Mouse (Mus musculus) C2C12 (cell line): Measurements from ENCODE around the gene Ciz1. TPM values are rescaled to one million over a fixed set of nuclear protein-coding genes. Genes with fewer than 3 reads are reported as not detected.

Source experiments
- H3K27me3 ChIP-seq: one replicate; pipeline ENCODE4 v1.6.1; 2011; ENCODE audit not compliant: control insufficient read depth, insufficient read depth, insufficient read length
- H3K36me3 ChIP-seq: one replicate; pipeline ENCODE4 v1.6.1; 2011; ENCODE audit not compliant: control insufficient read depth, insufficient read depth
- H3K4me3 ChIP-seq: one replicate; pipeline ENCODE4 v1.5.1; 2011; ENCODE audit warnings: mild to moderate bottlenecking, control low read depth; ENCODE audit not compliant: poor library complexity, insufficient read depth, severe bottlenecking
- H3K79me2 ChIP-seq: one replicate; pipeline ENCODE4 v1.6.1; 2011; ENCODE audit not compliant: control insufficient read depth, insufficient read depth
- H3K79me3 ChIP-seq: one replicate; pipeline ENCODE4 v1.6.1; 2011; ENCODE audit warnings: low read depth, control low read depth
- H3ac ChIP-seq: one replicate; pipeline ENCODE3; 2011; ENCODE audit warnings: low read depth; ENCODE audit not compliant: control insufficient read depth, insufficient read length
- CEBPB ChIP-seq: IDR thresholded peaks from one replicate; pipeline ENCODE4 v1.6.1; 2011; ENCODE audit warnings: low read depth, mild to moderate bottlenecking, control low read depth, moderate library complexity
- CTCF ChIP-seq: IDR thresholded peaks from one replicate; pipeline ENCODE4 v1.5.1; 2011; ENCODE audit not compliant: control insufficient read depth, insufficient read depth, insufficient read length
- FOSL1 ChIP-seq: IDR thresholded peaks from one replicate; pipeline ENCODE4 v1.8.0; 2011; ENCODE audit warnings: mild to moderate bottlenecking, low read length; ENCODE audit not compliant: poor library complexity, insufficient read depth, severe bottlenecking
- MAX ChIP-seq: IDR thresholded peaks from one replicate; pipeline ENCODE4 v1.6.1; 2011; ENCODE audit warnings: mild to moderate bottlenecking, control low read depth
- MYOD1 ChIP-seq: IDR thresholded peaks from one replicate; pipeline ENCODE4 v1.6.1; 2011; ENCODE audit warnings: low read depth; ENCODE audit not compliant: control insufficient read depth, insufficient read length
- MYOG ChIP-seq: IDR thresholded peaks from one replicate; pipeline ENCODE4 v1.6.1; 2011; ENCODE audit not compliant: control insufficient read depth, insufficient read length; ENCODE audit errors: extremely low read depth
- USF1 ChIP-seq: IDR thresholded peaks from one replicate; pipeline ENCODE4 v1.6.1; 2011; ENCODE audit warnings: low read depth, mild to moderate bottlenecking, control low read depth, moderate library complexity
- polyA plus RNA-seq: library from polyadenylated mRNA; unstranded; fragments of >200 nt; fragmentation: generic; extraction: Trizol; gene quantifications from one replicate; pipeline ENCODE4 v1.2.1, GENCODE M21; 2012; ENCODE audit warnings: missing spikeins

Ciz1 gene
- polyA plus RNA-seq, 1 experiment: 43.5 TPM

DNA sequence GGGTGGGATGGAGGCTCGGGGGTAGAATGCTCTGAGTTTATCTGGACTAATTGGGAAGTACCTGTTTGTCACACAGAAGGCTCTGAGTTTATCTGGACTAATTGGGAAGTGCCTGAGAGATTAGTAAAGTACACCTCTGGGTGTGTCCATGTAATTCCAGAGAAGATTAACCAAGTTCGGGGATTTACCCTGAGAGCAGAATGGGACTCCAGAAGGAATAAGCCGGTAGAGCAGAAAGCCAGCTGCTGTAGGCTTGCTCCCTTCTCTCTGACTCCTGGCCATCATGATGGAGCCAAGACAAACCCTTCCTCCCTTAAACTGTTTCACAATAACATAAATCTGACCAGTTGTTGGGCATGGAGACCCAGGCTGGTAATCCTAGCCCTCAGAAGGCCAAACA is 72.7 kb downstream of the Ciz1 start:
- H3K36me3 ChIP-seq: peaks cover 11% of the 10 kb centered on the region
- peaks cover 82% of the 10 kb centered on the region for H3K79me2 ChIP-seq
- H3K27me3 ChIP-seq: no peaks in the 10 kb centered on the region
- H3K4me3 ChIP-seq: no peak overlapping the region
- no peak for TF ChIP-seq MYOG
- no peak for TF ChIP-seq MYOD1
- TF ChIP-seq USF1: no peak
- TF ChIP-seq CEBPB: no peak
- TF ChIP-seq FOSL1: no peak
- no peak for TF ChIP-seq CTCF
- TF ChIP-seq MAX: no peak
- H3K79me3 ChIP-seq: peaks cover 36% of the 10 kb centered on the region
- no peak overlapping the region for H3ac ChIP-seq

DNA sequence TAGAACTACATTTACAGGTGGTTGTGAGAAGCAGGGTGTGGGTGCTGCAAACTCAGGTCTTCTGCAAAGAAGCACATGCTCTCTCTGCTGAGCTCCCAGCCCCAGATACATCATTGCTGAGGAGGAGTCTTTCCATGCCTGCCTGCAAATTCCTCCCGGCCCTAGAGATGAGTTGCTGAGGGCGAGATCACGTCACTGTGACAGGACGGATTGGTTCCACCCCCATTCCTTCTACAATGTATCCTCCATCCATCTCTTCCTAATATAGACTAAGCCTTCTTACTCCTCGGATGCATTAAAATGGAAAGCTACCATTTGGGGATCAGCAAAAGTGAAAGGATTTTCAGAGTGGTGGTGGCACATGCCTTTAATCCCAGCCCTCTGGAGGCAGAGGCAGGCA is 73.4 kb downstream of the Ciz1 start:
- H3K79me2 ChIP-seq: peaks cover 90% of the 10 kb centered on the region
- H3K27me3 ChIP-seq: no peaks in the 10 kb centered on the region
- no peak overlapping the region for H3ac ChIP-seq
- H3K4me3 ChIP-seq: no peak overlapping the region
- peaks cover 5% of the 10 kb centered on the region for H3K36me3 ChIP-seq
- H3K79me3 ChIP-seq: peaks cover 39% of the 10 kb centered on the region
- TF ChIP-seq MYOG: no peak
- no peak for TF ChIP-seq USF1
- no peak for TF ChIP-seq MYOD1
- no peak for TF ChIP-seq CEBPB
- TF ChIP-seq FOSL1: no peak
- TF ChIP-seq MAX: no peak

- peaks cover 1% of the 10 kb centered on the region for H3K36me3 ChIP-seq
- H3K79me2 ChIP-seq: peaks cover 90% of the 10 kb centered on the region
- H3K79me3 ChIP-seq: peaks cover 38% of the 10 kb centered on the region
- H3K27me3 ChIP-seq: no peaks in the 10 kb centered on the region
- TF ChIP-seq USF1 (no peak), MAX (no peak), MYOD1 (no peak), MYOG (no peak), FOSL1 (no peak), CEBPB (no peak), CTCF (no peak)
- H3ac ChIP-seq: no peak overlapping the region
- H3K4me3 ChIP-seq: no peak overlapping the region
Observed at GRCm38 (mm10) chr2:32426141-32426540, 74.0 kb downstream of the Ciz1 start.

GRCm38 (mm10) chr2:32427720-32428119 is 75.6 kb downstream of the Ciz1 start:
- Histone ChIP-seq H3K27me3 (no peaks in the 10 kb centered on the region), H3K4me3 (no peak overlapping the region), H3ac (no peak overlapping the region), H3K36me3 (no peaks in the 10 kb centered on the region), H3K79me3 (peaks cover 30% of the 10 kb centered on the region), H3K79me2 (peaks cover 90% of the 10 kb centered on the region)
- TF ChIP-seq CEBPB: no peak

DNA sequence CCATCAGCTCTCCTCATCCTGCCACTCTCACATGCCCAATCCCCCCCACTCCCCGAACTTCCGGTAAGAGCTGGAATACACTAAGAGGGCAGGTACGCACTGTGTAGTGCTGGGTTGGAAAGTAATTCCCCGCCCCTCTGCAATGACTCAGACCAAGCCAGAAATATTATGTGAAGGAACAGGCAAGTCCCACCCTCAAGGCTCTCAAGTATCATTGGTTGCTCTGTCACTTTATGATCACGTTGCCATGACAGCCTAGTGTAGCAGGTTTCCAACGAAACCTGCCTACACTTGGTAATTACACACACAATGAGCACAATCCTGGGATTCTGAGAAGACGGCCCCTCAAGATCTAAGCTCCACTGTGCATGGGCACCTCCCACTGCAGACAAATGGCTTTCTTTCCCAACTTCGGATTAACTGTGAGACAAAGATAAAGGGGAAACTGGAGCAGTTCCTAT is 76.2 kb downstream of the Ciz1 start:
- Histone ChIP-seq H3K27me3 (no peaks in the 10 kb centered on the region), H3K79me3 (peaks cover 28% of the 10 kb centered on the region), H3K79me2 (peaks cover 90% of the 10 kb centered on the region), H3K4me3 (no peak overlapping the region), H3ac (no peak overlapping the region), H3K36me3 (no peaks in the 10 kb centered on the region)
- TF ChIP-seq MYOG (no peak), CTCF (no peak), USF1 (no peak), CEBPB (no peak), MAX (no peak), FOSL1 (no peak), MYOD1 (no peak)

DNA sequence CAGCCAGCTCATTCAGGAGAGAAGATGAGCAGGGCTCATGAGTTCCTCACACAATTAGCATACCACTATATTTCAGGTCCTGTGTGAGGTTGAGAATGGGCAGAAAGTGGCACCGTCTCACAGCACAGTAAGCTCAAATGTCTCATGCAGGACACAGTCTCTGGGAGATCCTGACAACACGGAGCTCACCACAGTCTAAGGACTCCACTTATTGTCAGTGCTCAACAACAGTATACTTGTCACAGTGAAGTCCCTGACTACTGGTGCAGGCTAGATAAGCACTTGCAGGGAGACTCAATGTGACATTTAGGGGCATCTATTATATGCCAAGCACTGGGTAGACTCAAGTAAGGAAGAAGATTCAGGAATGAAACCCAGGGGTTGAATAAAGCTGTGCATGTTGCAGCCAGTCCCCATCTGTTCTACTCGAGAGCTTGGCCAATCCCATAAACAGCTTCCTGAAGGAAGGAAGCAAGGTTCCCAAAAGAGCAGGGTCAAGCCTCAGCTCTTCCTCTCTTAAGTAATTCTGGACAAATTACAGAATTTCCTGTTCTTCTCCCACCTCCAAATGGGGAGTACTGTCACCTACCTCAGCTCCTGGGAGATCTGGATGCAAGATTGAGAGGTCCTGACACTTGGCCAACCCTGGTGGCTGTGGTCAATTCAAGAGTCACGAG is 77.2 kb downstream of the Ciz1 start:
- H3K79me2 ChIP-seq: peaks cover 96% of the 10 kb centered on the region
- H3K79me3 ChIP-seq: peaks cover 33% of the 10 kb centered on the region
- H3K27me3 ChIP-seq: no peaks in the 10 kb centered on the region
- no peaks in the 10 kb centered on the region for H3K36me3 ChIP-seq
- no peak overlapping the region for H3K4me3 ChIP-seq
- no peak overlapping the region for H3ac ChIP-seq
- no peak for TF ChIP-seq MYOD1
- TF ChIP-seq CEBPB: no peak
- TF ChIP-seq MAX: no peak
- TF ChIP-seq USF1: no peak
- TF ChIP-seq FOSL1: no peak
- no peak for TF ChIP-seq CTCF
- TF ChIP-seq MYOG: no peak
